Mouse (Mus musculus) intestine, embryonic 15.5 days (tissue): ENCODE measurements around the gene Cdh13. TPM values are rescaled to one million over a fixed set of nuclear protein-coding genes. Genes with fewer than 3 reads are reported as not detected.
A peak's percentile ranks its signal among the peaks of the same experiment; 100 is the strongest.

Source experiments
- ATAC-seq: fragments of 200-750 bp; cut with Nextera tagmentation; 2 replicates; pipeline ENCODE4 v1.8.0; 2017; ENCODE audit warnings: moderate TSS enrichment, moderate library complexity
- H3K27ac ChIP-seq: fragments of 300-500 bp; sonication (generic); 2 replicates; pipeline ENCODE4 v1.5.1; 2015; ENCODE audit warnings: mild to moderate bottlenecking, inconsistent platforms
- H3K27me3 ChIP-seq: fragments of 300-500 bp; sonication (generic); replicated peaks from 2 replicates; pipeline ENCODE4 v1.6.1; 2015; ENCODE audit warnings: inconsistent platforms
- H3K36me3 ChIP-seq: fragments of 300-500 bp; sonication (generic); 2 replicates; pipeline ENCODE4 v1.6.1; 2015; ENCODE audit warnings: inconsistent platforms
- H3K4me1 ChIP-seq: fragments of 300-500 bp; sonication (generic); replicated peaks from 2 replicates; pipeline ENCODE4 v1.6.1; 2015; ENCODE audit warnings: inconsistent platforms
- H3K4me2 ChIP-seq: fragments of 300-500 bp; sonication (generic); replicated peaks from 2 replicates; pipeline ENCODE4 v1.6.1; 2015; ENCODE audit warnings: mild to moderate bottlenecking, inconsistent platforms
- H3K4me3 ChIP-seq: fragments of 300-500 bp; sonication (generic); replicated peaks from 2 replicates; pipeline ENCODE4 v1.5.1; 2015; ENCODE audit warnings: inconsistent platforms
- H3K9ac ChIP-seq: fragments of 300-500 bp; sonication (generic); 2 replicates; pipeline ENCODE4 v1.6.1; 2015; ENCODE audit warnings: inconsistent platforms
- H3K9me3 ChIP-seq: fragments of 300-500 bp; sonication (generic); 2 replicates; pipeline ENCODE4 v1.6.1; 2016; ENCODE audit warnings: inconsistent platforms
- WGBS: fragments of 180-500 bp; shearing (Covaris S2); methylation state at CpG from one replicate; pipeline ENCODE4 v1.1.7; 2015; 5-methylcytosine and 5-hydroxymethylcytosine counted together
- polyA plus RNA-seq: library from polyadenylated mRNA; unstranded; fragments of >200 nt; fragmentation: Nextera tagmentation; extraction: Ambion mirVana; gene quantifications from 2 replicates; pipeline ENCODE4 v1.2.1, GENCODE M21; 2015

The Cdh13 gene
- polyA plus RNA-seq, 1 experiment from 2014 or later, result 6.5 TPM

DNA sequence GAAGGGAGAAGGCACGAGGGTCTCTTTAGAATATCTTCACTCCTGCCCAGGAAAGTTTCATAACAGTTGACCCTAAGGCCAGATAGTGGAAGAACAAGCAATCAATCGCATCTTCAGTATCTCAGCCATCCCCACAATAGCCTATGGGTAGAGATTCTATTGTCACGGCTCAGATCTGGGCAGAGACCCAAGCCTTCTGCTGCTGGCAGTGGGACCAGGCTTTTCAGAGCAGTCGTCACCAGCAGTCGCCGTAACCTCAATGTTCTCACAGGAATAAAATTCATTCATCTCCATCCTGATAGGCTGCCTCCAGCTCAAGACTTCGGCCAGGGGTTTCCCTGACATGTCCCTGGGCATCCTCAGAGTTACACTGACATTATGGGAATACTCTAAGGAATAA, 751.6 kb downstream of the Cdh13 start:
- H3K9ac ChIP-seq, result no peak overlapping the region
- no peak overlapping the region for H3K27ac ChIP-seq
- no peak overlapping the region for H3K4me2 ChIP-seq
- no peaks in the 10 kb centered on the region for H3K9me3 ChIP-seq
- 86% methylated on average over 7 of the region's 7 CpGs for WGBS
- no peaks in the 10 kb centered on the region for H3K4me1 ChIP-seq
- H3K27me3 ChIP-seq, result no peaks in the 10 kb centered on the region
- H3K36me3 ChIP-seq, result no peaks in the 10 kb centered on the region
- no peak for ATAC-seq
- no peak overlapping the region for H3K4me3 ChIP-seq

DNA sequence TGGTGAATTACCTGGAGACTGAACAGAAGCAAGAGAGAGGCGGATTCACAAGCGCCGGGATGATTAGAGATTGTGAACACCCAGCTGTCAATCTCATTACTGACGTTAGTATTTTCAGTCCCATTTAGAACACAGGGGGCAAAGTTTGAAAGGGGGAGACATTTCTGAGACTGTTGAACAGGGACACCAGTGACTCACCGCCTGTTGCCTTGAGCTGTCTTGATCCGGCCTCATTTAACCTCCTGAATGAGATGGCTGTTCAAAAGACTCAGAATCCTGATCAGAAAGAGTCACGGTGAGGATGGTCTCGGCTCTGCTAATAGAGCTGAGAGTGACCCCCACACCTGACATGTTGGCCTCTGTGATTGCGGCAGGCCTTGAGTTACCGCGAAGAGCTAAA, 754.0 kb downstream of the Cdh13 start:
- no peak for ATAC-seq
- no peaks in the 10 kb centered on the region for H3K9me3 ChIP-seq
- 89% methylated on average over 11 of the region's 11 CpGs for WGBS
- H3K27me3 ChIP-seq, result no peaks in the 10 kb centered on the region
- H3K36me3 ChIP-seq, result no peaks in the 10 kb centered on the region
- no peak overlapping the region for H3K9ac ChIP-seq
- no peak overlapping the region for H3K27ac ChIP-seq
- no peak overlapping the region for H3K4me3 ChIP-seq
- H3K4me2 ChIP-seq, result no peak overlapping the region
- no peaks in the 10 kb centered on the region for H3K4me1 ChIP-seq

DNA sequence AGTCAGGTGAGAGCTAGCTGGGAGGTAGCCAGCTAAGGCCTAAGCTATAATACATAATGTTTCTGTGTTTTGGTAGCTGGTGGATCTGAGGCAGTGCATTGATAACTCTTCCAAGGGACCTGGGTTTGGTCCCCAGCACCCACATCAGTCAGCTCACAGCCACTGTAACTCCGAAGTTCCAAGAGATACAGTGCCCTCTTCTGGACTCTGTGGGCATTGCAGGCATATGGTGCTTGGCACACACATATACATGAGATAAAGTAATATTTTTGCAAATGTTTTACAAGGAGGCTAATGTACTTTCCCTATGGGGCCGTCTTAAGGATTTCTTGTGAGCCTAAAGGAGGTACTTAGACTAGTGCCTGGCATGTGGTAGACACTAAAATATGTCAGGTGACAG, 755.8 kb downstream of the Cdh13 start:
- no peak for ATAC-seq
- WGBS, result 89% methylated on average over 2 of the region's 2 CpGs
- H3K36me3 ChIP-seq, result no peaks in the 10 kb centered on the region

DNA sequence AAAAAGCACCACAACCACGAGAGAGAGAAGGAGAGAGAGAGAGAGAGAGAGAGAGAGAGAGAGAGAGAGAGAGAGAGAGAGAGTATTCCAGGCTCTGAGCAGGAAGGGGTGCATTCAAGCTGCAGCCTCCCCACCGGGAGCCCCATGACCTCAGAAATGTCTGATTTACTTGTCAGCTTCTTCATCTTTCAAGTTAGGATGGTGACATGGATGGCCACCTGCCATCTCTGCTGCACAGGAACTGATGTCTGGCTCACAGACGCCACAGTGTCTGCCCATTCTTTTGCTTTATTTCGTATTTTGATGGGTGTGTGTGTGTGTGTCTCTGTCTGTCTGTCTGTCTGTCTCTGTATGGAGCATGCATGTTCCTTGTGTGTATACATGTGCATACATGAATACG, 774.3 kb downstream of the Cdh13 start:
- 76% methylated on average over 5 of the region's 5 CpGs for WGBS
- H3K27ac ChIP-seq, result no peak overlapping the region
- H3K4me1 ChIP-seq, result no peaks in the 10 kb centered on the region
- H3K27me3 ChIP-seq, result no peaks in the 10 kb centered on the region; the same call in 1 of the 2 replicates
- no peak overlapping the region for H3K9ac ChIP-seq
- no peak overlapping the region for H3K4me3 ChIP-seq
- no peaks in the 10 kb centered on the region for H3K9me3 ChIP-seq
- H3K36me3 ChIP-seq, result no peaks in the 10 kb centered on the region
- no peak overlapping the region for H3K4me2 ChIP-seq
- no peak for ATAC-seq

More for the DNA sequence above, 755.8 kb downstream of the Cdh13 start:
- Histone ChIP-seq H3K4me3 (no peak overlapping the region), H3K4me1 (no peaks in the 10 kb centered on the region), H3K9ac (no peak overlapping the region), H3K27me3 (no peaks in the 10 kb centered on the region), H3K4me2 (no peak overlapping the region), H3K9me3 (no peaks in the 10 kb centered on the region; the same call in 1 of the 2 replicates), H3K27ac (no peak overlapping the region)

DNA sequence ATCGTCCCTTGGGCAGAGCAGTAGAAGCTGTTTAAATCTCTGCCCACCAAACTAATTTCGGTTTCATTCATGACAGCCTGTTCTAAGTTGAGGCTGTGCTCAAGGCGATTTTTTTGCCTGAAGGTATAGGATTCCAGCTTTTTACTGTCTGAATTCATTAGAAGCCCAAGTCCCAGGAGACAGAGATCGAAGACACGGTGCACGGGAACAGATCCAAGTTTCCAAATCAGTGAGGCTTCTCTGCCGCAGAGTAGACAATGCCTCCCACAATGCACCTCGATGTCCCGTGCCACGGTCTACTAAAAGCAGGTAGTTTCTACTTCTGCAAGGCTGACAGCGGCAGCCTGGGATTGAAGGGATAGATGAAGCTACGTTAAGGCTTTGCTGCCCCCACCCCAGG, 778.1 kb downstream of the Cdh13 start:
- no peak for ATAC-seq

DNA sequence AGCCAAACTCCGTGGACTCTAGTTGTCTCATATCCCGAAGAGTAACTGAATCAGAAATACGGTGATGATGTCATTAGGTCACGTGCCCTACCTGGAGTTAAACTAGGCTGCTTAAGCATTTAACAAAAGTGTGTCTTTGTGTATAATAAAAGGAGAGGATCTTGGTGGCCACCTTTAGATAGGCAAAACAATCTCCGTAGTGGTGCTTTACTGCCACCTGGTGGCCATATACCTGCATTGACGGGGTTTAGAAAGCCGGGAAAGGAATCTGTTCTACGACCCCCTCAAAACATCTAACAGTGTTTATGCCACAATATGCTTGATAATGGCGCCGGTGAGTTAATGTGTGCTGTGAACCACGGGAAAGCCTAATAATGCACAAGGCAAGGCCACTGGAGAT, 781.0 kb downstream of the Cdh13 start:
- Histone ChIP-seq H3K27me3 (no peaks in the 10 kb centered on the region; the same call in 1 of the 2 replicates), H3K36me3 (no peaks in the 10 kb centered on the region), H3K9me3 (no peaks in the 10 kb centered on the region), H3K9ac (no peak overlapping the region), H3K4me1 (no peaks in the 10 kb centered on the region), H3K4me2 (no peak overlapping the region), H3K4me3 (no peak overlapping the region), H3K27ac (no peak overlapping the region)
- no peak for ATAC-seq
- WGBS, result 17% methylated on average over 11 of the region's 11 CpGs

More for the DNA sequence above, 778.1 kb downstream of the Cdh13 start:
- WGBS, result 74% methylated on average over 12 of the region's 12 CpGs
- no peak overlapping the region for H3K27ac ChIP-seq
- no peak overlapping the region for H3K4me3 ChIP-seq
- no peaks in the 10 kb centered on the region for H3K36me3 ChIP-seq
- no peak overlapping the region for H3K9ac ChIP-seq
- no peaks in the 10 kb centered on the region for H3K4me1 ChIP-seq
- H3K4me2 ChIP-seq, result no peak overlapping the region
- H3K9me3 ChIP-seq, result no peaks in the 10 kb centered on the region
- no peaks in the 10 kb centered on the region; the same call in 1 of the 2 replicates for H3K27me3 ChIP-seq

DNA sequence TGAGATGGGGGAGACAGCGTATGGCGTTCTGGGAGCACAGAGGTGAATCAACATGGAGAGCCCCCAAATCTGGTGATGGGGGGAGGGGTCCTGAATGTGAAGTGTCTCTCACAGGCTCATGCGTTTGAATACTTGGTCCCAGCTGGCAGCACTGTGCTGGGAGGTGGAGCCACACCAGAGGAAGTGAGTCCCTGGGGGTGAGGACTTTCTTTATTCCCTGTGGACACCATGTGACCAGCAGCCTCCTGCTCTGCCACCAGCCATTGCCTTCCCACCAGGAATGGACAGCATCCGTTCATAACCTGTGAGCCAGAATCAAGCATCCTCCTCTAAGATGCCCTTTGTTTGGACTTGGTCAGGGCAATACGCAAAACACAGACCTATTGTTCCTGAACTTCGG, 788.8 kb downstream of the Cdh13 start:
- H3K9me3 ChIP-seq, result no peaks in the 10 kb centered on the region
- no peak overlapping the region for H3K9ac ChIP-seq
- no peaks in the 10 kb centered on the region for H3K36me3 ChIP-seq
- H3K4me2 ChIP-seq, result no peak overlapping the region
- ATAC-seq, result no peak
- no peaks in the 10 kb centered on the region for H3K27me3 ChIP-seq
- no peak overlapping the region for H3K4me3 ChIP-seq
- no peak overlapping the region for H3K27ac ChIP-seq
- WGBS, result 69% methylated on average over 6 of the region's 6 CpGs
- no peaks in the 10 kb centered on the region for H3K4me1 ChIP-seq

DNA sequence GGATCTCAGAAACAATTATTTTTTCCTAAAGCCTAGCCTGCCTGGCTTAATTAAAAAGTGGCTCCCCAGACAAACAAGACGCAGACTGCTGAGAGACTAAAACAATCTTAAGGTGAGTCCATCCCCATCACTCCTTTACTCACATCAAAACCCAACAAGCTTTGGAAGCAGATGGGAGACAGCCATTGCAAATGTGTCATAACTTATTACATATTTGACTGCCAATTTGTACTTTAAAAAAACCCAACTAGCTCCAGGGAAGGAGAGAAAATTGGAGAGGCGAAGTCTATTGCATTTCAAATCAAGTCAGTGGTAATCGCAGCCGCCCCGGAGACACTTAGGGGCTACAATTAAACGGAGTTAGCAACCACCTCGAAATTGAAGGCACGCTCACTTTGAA, 801.5 kb downstream of the Cdh13 start:
- Histone ChIP-seq H3K27me3 (no peaks in the 10 kb centered on the region), H3K9ac (no peak overlapping the region), H3K9me3 (no peaks in the 10 kb centered on the region), H3K36me3 (no peaks in the 10 kb centered on the region), H3K4me2 (no peak overlapping the region), H3K4me3 (no peak overlapping the region), H3K27ac (no peak overlapping the region), H3K4me1 (no peaks in the 10 kb centered on the region)
- ATAC-seq, result no peak
- 89% methylated on average over 8 of the region's 8 CpGs for WGBS

DNA sequence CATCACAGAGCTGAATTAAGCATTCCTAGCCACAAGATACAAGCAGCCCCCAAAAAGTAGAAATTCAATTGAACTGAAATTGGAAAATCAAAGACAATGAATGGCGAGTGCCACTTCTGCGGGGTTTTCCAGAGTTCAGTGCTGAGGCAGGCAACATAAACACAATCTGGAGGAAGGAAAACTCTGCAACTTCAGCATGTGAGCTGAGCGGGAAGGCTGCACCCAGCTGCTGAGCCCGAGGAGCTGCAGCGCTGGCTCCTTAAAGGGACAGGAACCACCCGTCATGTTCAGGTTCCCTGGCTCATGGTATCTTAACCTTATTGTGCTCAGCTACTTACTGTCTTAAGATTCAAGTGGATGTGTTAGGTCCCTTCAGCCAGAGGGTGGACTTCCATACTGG, 814.7 kb downstream of the Cdh13 start:
- H3K27me3 ChIP-seq, result no peaks in the 10 kb centered on the region
- WGBS, result 18% methylated on average over 6 of the region's 6 CpGs
- no peaks in the 10 kb centered on the region for H3K36me3 ChIP-seq
- no peaks in the 10 kb centered on the region; the same call in 1 of the 2 replicates for H3K9me3 ChIP-seq
- 0 out of 2 replicates have a peak, but pooled peaks cover 4% of the 10 kb centered on the region for H3K4me1 ChIP-seq
- H3K4me3 ChIP-seq, result no peak overlapping the region
- peak overlapping the region; percentile 48 for H3K27ac ChIP-seq
- H3K4me2 ChIP-seq, result no peak overlapping the region
- no peak overlapping the region for H3K9ac ChIP-seq
- peak; percentile 55; the same call in 1 of the 2 replicates for ATAC-seq

DNA sequence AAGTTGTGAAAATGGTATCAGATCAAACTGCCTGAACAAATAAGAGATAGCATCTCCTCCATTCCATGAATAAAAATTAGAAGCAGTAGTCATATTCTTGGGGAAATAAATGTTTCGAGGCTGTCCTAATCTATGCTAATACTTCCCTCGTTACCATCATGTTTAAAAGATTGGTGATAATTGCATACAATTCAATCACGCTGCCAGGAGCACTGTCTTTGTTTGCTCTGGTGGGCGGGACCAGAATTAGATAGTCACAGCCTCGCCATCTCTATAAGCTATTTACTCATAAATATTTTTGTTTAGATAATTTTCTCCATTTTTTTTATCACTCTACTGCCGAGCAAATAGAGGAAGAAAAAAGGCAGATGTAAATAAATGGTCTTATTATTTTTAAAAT, 819.3 kb downstream of the Cdh13 start:
- Histone ChIP-seq H3K4me2 (no peak overlapping the region), H3K4me3 (no peak overlapping the region), H3K4me1 (0 out of 2 replicates have a peak, but pooled peaks cover 4% of the 10 kb centered on the region), H3K27ac (no peak overlapping the region), H3K36me3 (no peaks in the 10 kb centered on the region), H3K9ac (no peak overlapping the region), H3K27me3 (no peaks in the 10 kb centered on the region), H3K9me3 (no peaks in the 10 kb centered on the region; the same call in 1 of the 2 replicates)
- ATAC-seq, result no peak
- 72% methylated on average over 6 of the region's 6 CpGs for WGBS

DNA sequence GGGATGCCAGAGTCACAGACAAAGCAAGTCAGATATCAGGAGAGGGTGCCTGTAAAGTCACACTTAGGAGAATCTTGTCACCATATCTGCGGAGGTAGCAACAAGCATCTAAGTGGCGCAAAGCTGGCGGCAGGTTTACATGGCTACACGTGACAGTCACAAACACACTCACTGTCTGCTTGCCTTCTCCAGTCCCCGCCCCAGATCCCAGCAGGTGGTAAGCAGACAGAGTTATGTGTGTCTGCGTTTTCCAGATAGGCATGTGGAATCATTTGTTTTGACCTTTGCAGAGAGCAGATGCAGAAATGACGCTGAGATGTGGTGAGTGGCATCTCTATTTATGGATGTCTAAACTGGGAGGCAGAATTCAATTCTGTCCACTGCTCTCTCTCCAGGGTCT, 826.1 kb downstream of the Cdh13 start:
- 66% methylated on average over 7 of the region's 7 CpGs for WGBS
- no peak overlapping the region for H3K4me2 ChIP-seq

DNA sequence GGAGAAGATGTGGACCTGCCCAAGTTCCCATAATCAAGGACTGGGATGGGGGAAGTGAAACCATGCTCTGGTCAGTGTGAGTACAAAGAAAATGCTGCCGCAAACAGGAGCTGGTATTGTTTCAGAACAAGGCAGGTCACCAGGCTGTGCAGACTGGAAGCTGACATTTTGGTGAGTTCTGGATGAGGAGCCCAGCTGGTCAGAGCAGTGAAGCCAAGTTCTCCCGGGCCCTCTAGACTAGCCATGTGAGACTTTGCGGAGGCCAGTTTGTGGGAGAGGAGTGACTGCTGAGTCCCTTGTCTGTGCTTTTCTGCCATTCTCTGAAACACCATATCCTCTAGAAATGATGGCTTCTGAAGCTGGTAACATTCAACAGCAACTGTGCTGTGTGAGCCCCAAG, 829.3 kb downstream of the Cdh13 start:
- Histone ChIP-seq H3K27me3 (0 out of 2 replicates have a peak, but pooled peaks cover 2% of the 10 kb centered on the region), H3K4me2 (no peak overlapping the region), H3K4me1 (no peaks in the 10 kb centered on the region), H3K27ac (no peak overlapping the region), H3K9ac (no peak overlapping the region), H3K4me3 (no peak overlapping the region), H3K36me3 (no peaks in the 10 kb centered on the region), H3K9me3 (no peaks in the 10 kb centered on the region)
- ATAC-seq, result no peak
- 84% methylated on average over 3 of the region's 3 CpGs for WGBS

More for the DNA sequence above, 826.1 kb downstream of the Cdh13 start:
- Histone ChIP-seq H3K9ac (no peak overlapping the region), H3K9me3 (no peaks in the 10 kb centered on the region), H3K4me1 (no peaks in the 10 kb centered on the region), H3K36me3 (no peaks in the 10 kb centered on the region), H3K27me3 (0 out of 2 replicates have a peak, but pooled peaks cover 2% of the 10 kb centered on the region), H3K27ac (no peak overlapping the region), H3K4me3 (no peak overlapping the region)
- no peak for ATAC-seq

DNA sequence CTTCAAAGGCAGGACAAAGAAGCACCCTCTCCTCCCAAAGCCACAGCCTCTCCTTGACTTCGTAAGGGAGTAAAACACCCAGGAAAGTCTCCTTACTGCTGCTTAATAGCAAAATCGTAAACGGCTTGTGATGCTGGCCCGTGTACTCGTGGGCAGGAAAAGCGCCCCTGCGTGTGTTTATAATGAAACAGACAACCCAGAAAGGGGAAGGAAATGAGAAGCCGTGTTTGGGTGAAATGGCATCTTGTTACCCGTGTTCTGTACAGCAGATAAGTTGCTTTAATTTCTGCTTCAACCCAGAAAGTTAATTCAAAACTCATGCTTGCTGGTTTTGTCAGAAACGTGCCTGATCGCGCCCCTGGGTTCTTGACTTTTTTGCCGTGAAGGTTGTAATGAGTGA, 837.7 kb downstream of the Cdh13 start:
- no peaks in the 10 kb centered on the region for H3K36me3 ChIP-seq
- WGBS, result 52% methylated on average over 13 of the region's 13 CpGs
- no peak overlapping the region for H3K27ac ChIP-seq
- H3K9ac ChIP-seq, result no peak overlapping the region
- ATAC-seq, result no peak
- no peaks in the 10 kb centered on the region for H3K27me3 ChIP-seq
- no peak overlapping the region for H3K4me3 ChIP-seq
- no peak overlapping the region for H3K4me2 ChIP-seq
- no peaks in the 10 kb centered on the region for H3K9me3 ChIP-seq
- H3K4me1 ChIP-seq, result no peaks in the 10 kb centered on the region
